Mouse (Mus musculus) liver, adult 2 months (tissue): ENCODE data around the gene Ttc39d.

Source experiments
- CTCF ChIP-seq: fragments of 200-500 bp; IDR thresholded peaks from 2 replicates; pipeline ENCODE4 v1.5.1; 2011; ENCODE audit warnings: low read depth, low read length, control low read depth
- POLR2A ChIP-seq: fragments of 200-500 bp; IDR thresholded peaks from 2 replicates; pipeline ENCODE4 v1.6.1; 2011; ENCODE audit warnings: low read length, control low read depth; ENCODE audit not compliant: insufficient read depth; ENCODE audit errors: extremely low read depth

DNA sequence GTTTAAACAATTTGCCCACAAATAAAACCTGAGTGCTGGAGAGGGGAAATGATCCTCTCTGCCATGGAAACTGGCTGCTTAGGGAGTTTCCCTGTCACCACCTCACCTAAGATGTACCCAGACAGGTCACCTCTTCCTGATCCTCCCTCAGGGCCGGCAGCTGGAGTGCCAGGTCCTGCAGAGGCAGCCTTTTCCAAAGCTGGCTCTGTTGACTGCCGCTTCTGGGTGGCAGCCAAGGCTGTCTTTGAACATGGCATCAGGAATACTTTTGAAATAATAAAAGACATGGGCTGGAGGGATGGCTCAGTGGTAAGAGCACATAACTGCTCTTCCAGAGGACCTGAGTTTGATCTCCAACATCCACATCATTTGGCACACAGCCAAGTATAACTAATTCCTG lies 22.1 kb downstream of the Ttc39d start:
- TF ChIP-seq POLR2A, result no peak
- TF ChIP-seq CTCF, result no peak
